Comparison of ENCODE assay signal across 23 mouse cellular contexts in the genomic region with DNA sequence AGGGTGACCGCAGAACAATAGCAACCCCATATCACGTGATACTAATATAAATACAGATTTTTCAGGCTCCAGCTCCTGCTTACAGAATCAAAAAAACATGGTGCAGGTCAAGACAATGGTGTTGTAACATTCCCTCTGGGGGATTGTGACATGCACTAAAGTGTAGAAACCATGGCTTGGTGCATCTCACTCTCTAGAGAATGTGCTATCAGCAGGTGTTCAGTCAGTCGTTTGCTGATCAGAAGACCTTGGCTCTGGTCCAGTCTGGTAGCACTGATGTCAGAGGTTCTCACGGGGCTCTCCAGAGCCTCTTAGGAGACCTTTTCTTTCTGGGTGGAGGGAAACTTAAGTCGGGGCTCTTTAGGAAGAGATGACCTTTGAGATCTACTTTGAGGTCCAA. TPM values are rescaled to one million over a fixed set of nuclear protein-coding genes. Genes with fewer than 3 reads are reported as not detected.
"Had no signal": no experiment of that assay in that cellular context is flagged by ENCODE, and none has a peak within 500 bp of the region (broad histone marks: within the 10 kb centered on the region; RNA-seq: fewer than 3 reads in every experiment).

No protein-coding gene starts in this region.

- H3K9me3 ChIP-seq: limb, embryonic 12.5 days; limb, embryonic 15.5 days; lung, embryonic 15.5 days; midbrain, embryonic 10.5 days; midbrain, embryonic 13.5 days; neural tube, embryonic 13.5 days had no signal

- ATAC-seq: midbrain, embryonic 13.5 days; midbrain, embryonic 16.5 days had no signal

- DNase-seq: kidney, adult 18-20 months; kidney, adult 9 months; kidney, postnatal 14 days; kidney, postnatal 4 days; left cerebral cortex, postnatal 4 days; lung, postnatal 14 days; lung, postnatal 4 days; retina, postnatal 1 day; right cerebral cortex, postnatal 25 days; thymus, adult 18-20 months; thymus, postnatal 4 days had no signal

- H3K36me3 ChIP-seq: limb, embryonic 12.5 days; limb, embryonic 15.5 days; lung, embryonic 15.5 days; midbrain, embryonic 10.5 days; midbrain, embryonic 13.5 days; neural tube, embryonic 13.5 days had no signal

- H3K4me3 ChIP-seq: limb, embryonic 12.5 days; limb, embryonic 15.5 days; lung, embryonic 15.5 days; midbrain, embryonic 10.5 days; midbrain, embryonic 13.5 days; myocyte; neural tube, embryonic 13.5 days had no signal

- H3K9ac ChIP-seq: limb, embryonic 12.5 days; limb, embryonic 15.5 days; liver, embryonic 14.5 days; lung, embryonic 15.5 days; midbrain, embryonic 13.5 days; neural tube, embryonic 13.5 days had no signal

- H3K27me3 ChIP-seq: limb, embryonic 12.5 days; limb, embryonic 15.5 days; lung, embryonic 15.5 days; midbrain, embryonic 13.5 days; neural tube, embryonic 13.5 days had no signal

- H3K27ac ChIP-seq: limb, embryonic 12.5 days; limb, embryonic 15.5 days; liver, embryonic 14.5 days; lung, embryonic 15.5 days; midbrain, embryonic 10.5 days; midbrain, embryonic 13.5 days; neural tube, embryonic 13.5 days had no signal

- H3K4me2 ChIP-seq: limb, embryonic 12.5 days; limb, embryonic 15.5 days; lung, embryonic 15.5 days; midbrain, embryonic 13.5 days; neural tube, embryonic 13.5 days had no signal

RNA-seq across cellular contexts. Expression of a gene that starts 9.4 kb away (rescaled TPM):
- total RNA-seq: megakaryocyte, adult 5-6 weeks; monocyte, adult 5-6 weeks; neutrophil, adult 5-6 weeks had no signal
- polyA plus RNA-seq: limb, embryonic 12.5 days; midbrain, embryonic 10.5 days; neural tube, embryonic 13.5 days had no signal
